Mouse (Mus musculus) testis, adult 2 months (tissue): Measurements from ENCODE around the gene Pitpnm1.

ENCODE experiments used
- CTCF ChIP-seq: fragments of 200-500 bp; IDR thresholded peaks from 2 replicates; pipeline ENCODE4 v1.5.1; 2012; ENCODE audit warnings: low read depth, mild to moderate bottlenecking, inconsistent platforms, low read length, moderate library complexity; ENCODE audit not compliant: control insufficient read depth, insufficient read depth, insufficient replicate concordance
- POLR2A ChIP-seq: fragments of 200-500 bp; IDR thresholded peaks from 2 replicates; pipeline ENCODE4 v1.6.1; 2012; ENCODE audit warnings: low read depth, mild to moderate bottlenecking, inconsistent platforms, low read length, moderate library complexity; ENCODE audit not compliant: control insufficient read depth

DNA sequence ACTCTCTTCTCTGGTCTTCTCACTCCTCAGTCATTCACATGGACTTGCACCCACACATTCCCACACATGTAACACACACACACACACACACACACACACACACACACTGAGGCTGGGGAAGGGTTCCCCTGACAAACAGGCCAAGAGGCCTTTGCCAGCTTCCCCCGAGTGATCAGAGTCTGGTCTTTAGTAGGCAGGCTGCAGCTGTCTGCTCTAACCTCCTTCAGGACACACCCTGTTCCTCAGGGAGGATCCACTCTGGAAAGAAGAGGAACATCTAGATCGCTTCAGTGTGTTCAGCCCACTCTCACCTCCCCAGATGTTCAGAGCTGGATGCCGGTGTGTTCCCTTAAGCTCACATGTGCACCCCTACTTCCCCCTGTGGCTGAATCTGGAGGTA is 5.5 kb upstream of the Pitpnm1 start:
- TF ChIP-seq POLR2A = no peak
- TF ChIP-seq CTCF = no peak
